Mouse (Mus musculus) heart, embryonic 14.5 days (tissue): ENCODE data around the gene Hbp1. TPM values are rescaled to one million over a fixed set of nuclear protein-coding genes. Genes with fewer than 3 reads are reported as not detected.

Experiments used
- ATAC-seq: fragments of 200-750 bp; cut with Nextera tagmentation; 2 replicates; pipeline ENCODE4 v1.8.0; 2017; ENCODE audit warnings: low read depth, moderate TSS enrichment; ENCODE audit not compliant: insufficient number of reproducible peaks, insufficient read depth, low FRiP score
- H3K27ac ChIP-seq, 2 experiments: fragments of 200-500 bp in 1 of 2; fragments of 300-500 bp in 1 of 2; sonication (generic) in 1 of 2; replicated peaks in 1 of 2; 2 replicates each; pipeline ENCODE4 v1.5.1; 2012 to 2014; ENCODE audit warnings: low read depth in 2 of 2, low read length in 2 of 2, control low read depth in 1 of 2, mild to moderate bottlenecking in 1 of 2, mixed read lengths in 1 of 2; ENCODE audit not compliant: control insufficient read depth in 1 of 2, insufficient read depth in 1 of 2
- H3K27me3 ChIP-seq: fragments of 300-500 bp; sonication (generic); 2 replicates; pipeline ENCODE4 v1.6.1; 2014; ENCODE audit warnings: mild to moderate bottlenecking, low read length, control low read depth; ENCODE audit not compliant: control insufficient read depth, insufficient read depth
- H3K36me3 ChIP-seq: fragments of 300-500 bp; sonication (generic); 2 replicates; pipeline ENCODE4 v1.6.1; 2014; ENCODE audit warnings: mild to moderate bottlenecking, control low read depth, low read length, mixed read lengths; ENCODE audit not compliant: control insufficient read depth, insufficient read depth
- H3K4me1 ChIP-seq, 2 experiments: fragments of 200-500 bp in 1 of 2; fragments of 300-500 bp in 1 of 2; sonication (generic) in 1 of 2; 2 replicates each; pipeline ENCODE4 v1.6.1; 2012 to 2014; ENCODE audit warnings: low read length in 2 of 2, control low read depth in 1 of 2, mixed read lengths in 1 of 2; ENCODE audit not compliant: control insufficient read depth in 2 of 2, insufficient read depth in 2 of 2
- H3K4me2 ChIP-seq: fragments of 300-500 bp; sonication (generic); 2 replicates; pipeline ENCODE4 v1.6.1; 2014; ENCODE audit warnings: mild to moderate bottlenecking, low read length
- H3K4me3 ChIP-seq, 2 experiments: fragments of 200-500 bp in 1 of 2; fragments of 300-500 bp in 1 of 2; sonication (generic) in 1 of 2; 2 replicates each; pipeline ENCODE4 v1.5.1; 2012 to 2014; ENCODE audit warnings: low read length in 2 of 2, mild to moderate bottlenecking in 2 of 2, control low read depth in 1 of 2, low read depth in 1 of 2, moderate library complexity in 1 of 2; ENCODE audit not compliant: control insufficient read depth in 1 of 2, insufficient read depth in 1 of 2
- H3K9ac ChIP-seq: fragments of 300-500 bp; sonication (generic); 2 replicates; pipeline ENCODE4 v1.6.1; 2014; ENCODE audit warnings: mild to moderate bottlenecking, low read length
- H3K9me3 ChIP-seq: fragments of 300-500 bp; sonication (generic); 2 replicates; pipeline ENCODE4 v1.6.1; 2016; ENCODE audit warnings: low read length, control low read depth; ENCODE audit not compliant: control insufficient read depth
- WGBS: fragments of 180-500 bp; shearing (Covaris S2); extraction: QIAGEN DNeasy Blood & Tissue Kit; methylation state at CpG from one replicate; pipeline ENCODE4 v1.1.7; 2014; 5-methylcytosine and 5-hydroxymethylcytosine counted together
- polyA plus RNA-seq: library from polyadenylated mRNA; unstranded; fragments of >200 nt; fragmentation: Nextera tagmentation; extraction: Ambion mirVana; gene quantifications from 2 replicates; pipeline ENCODE4 v1.2.1, GENCODE M21; 2014

Gene Hbp1
- polyA plus RNA-seq, 1 experiment from 2014 or later, result 138 TPM

DNA sequence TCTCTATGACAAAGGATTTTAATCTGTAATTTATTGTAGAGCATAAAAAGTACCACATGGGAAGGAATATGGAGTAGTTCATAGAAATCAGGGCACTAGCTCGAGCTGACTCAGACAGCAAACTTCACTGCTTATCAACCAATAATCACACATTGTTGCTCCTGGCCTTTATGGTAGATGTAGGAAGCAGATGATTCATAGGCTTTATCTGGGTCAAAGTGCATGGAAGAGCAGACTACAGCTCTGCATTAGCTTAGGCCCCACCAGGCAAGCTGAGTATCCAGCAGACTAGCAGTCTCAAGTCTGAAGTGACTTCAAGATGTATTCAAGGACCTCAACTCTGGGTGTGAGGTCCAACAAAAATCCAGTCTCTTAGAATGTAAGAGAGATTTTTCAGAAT is 67.6 kb downstream of the Hbp1 start:
- WGBS, result 63% methylated on average over 1 of the region's 1 CpGs
- H3K4me3 ChIP-seq, result no peak overlapping the region
- H3K27ac ChIP-seq, result no peak overlapping the region
- ATAC-seq, result no peak
- no peaks in the 10 kb centered on the region for H3K4me1 ChIP-seq
- no peak overlapping the region for H3K4me2 ChIP-seq
- no peak overlapping the region for H3K9ac ChIP-seq
- peaks cover 16% of the 10 kb centered on the region for H3K36me3 ChIP-seq
- no peaks in the 10 kb centered on the region for H3K27me3 ChIP-seq
- H3K9me3 ChIP-seq, result no peaks in the 10 kb centered on the region

DNA sequence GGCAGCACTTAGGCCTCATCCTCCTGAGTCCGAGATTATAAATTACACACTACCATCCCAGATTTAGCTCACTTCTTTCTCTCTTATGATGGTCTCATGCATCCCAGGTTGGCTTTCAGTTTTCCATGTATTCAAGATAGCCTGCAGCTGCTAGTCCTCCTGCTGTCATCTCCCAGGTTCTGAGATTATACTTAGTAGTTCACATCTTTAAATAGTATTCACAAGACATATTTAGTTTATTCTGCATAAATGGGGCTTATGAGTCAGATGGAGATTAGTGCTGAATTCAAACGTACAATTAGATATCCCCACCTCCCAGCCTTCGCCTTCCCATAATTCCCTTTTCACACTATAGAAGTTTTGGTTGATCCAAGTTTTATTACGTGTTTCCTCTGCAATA is 73.6 kb downstream of the Hbp1 start:
- no peak for ATAC-seq
- Histone ChIP-seq H3K9me3 (no peaks in the 10 kb centered on the region), H3K36me3 (0 out of 2 replicates have a peak, but pooled peaks cover 3% of the 10 kb centered on the region), H3K27me3 (no peaks in the 10 kb centered on the region), H3K4me2 (no peak overlapping the region), H3K9ac (no peak overlapping the region), H3K27ac (no peak overlapping the region), H3K4me1 (no peaks in the 10 kb centered on the region), H3K4me3 (no peak overlapping the region)
- WGBS, result 57% methylated on average over 4 of the region's 4 CpGs

Other genes starting within 250 kb of the Hbp1 start
- 12.8 and 15.3 TPM in 2 replicates for gene Gpr22, start 236.6 kb downstream of the Hbp1 start, polyA plus RNA-seq
- gene Prkar2b, start 110.8 kb upstream of the Hbp1 start, polyA plus RNA-seq, result 14.7 and 15.2 TPM in 2 replicates